Mouse (Mus musculus) spleen, adult 2 months (tissue): ENCODE results near the gene Acbd6. TPM values are rescaled to one million over a fixed set of nuclear protein-coding genes. Genes with fewer than 3 reads are reported as not detected.

Experiments
- DNase-seq, 2 experiments: peaks; one replicate each; pipeline versions ENCODE4 v3.0.0 to v3.0.0-alpha.2; 2012 to 2021; ENCODE audit warnings: low spot score in 2 of 2, low read depth in 1 of 2
- H3K27ac ChIP-seq: fragments of 200-500 bp; 2 replicates; pipeline ENCODE4 v1.5.1; 2012; ENCODE audit warnings: low read length, inconsistent platforms; ENCODE audit not compliant: insufficient read depth
- H3K27me3 ChIP-seq: fragments of 200-500 bp; 2 replicates; pipeline ENCODE4 v1.6.1; 2012; ENCODE audit warnings: mild to moderate bottlenecking, moderate library complexity, low read length, inconsistent platforms; ENCODE audit not compliant: control insufficient read depth, insufficient read depth
- H3K36me3 ChIP-seq: fragments of 200-500 bp; 2 replicates; pipeline ENCODE4 v1.6.1; 2012; ENCODE audit warnings: mild to moderate bottlenecking, low read length, inconsistent platforms; ENCODE audit not compliant: control insufficient read depth, insufficient read depth
- H3K4me1 ChIP-seq: fragments of 200-500 bp; 2 replicates; pipeline ENCODE4 v1.6.1; 2011; ENCODE audit warnings: inconsistent platforms; ENCODE audit not compliant: control insufficient read depth, insufficient read depth, insufficient read length
- H3K4me3 ChIP-seq: fragments of 200-500 bp; 2 replicates; pipeline ENCODE4 v1.5.1; 2011; ENCODE audit warnings: mild to moderate bottlenecking, inconsistent platforms; ENCODE audit not compliant: insufficient read depth, insufficient read length; ENCODE audit errors: extremely low read depth
- CTCF ChIP-seq: fragments of 200-500 bp; IDR thresholded peaks from 2 replicates; pipeline ENCODE4 v1.5.1; 2011; ENCODE audit warnings: mild to moderate bottlenecking, inconsistent platforms; ENCODE audit not compliant: insufficient read depth, insufficient read length, insufficient replicate concordance; ENCODE audit errors: extremely low read depth
- POLR2A ChIP-seq: fragments of 200-500 bp; IDR thresholded peaks from 2 replicates; pipeline ENCODE4 v1.6.1; 2011; ENCODE audit warnings: low read depth, low read length, inconsistent platforms
- WGBS: fragments of 180-500 bp; shearing (Covaris S2); methylation state at CpG from one replicate; pipeline ENCODE4 v1.1.7; 2018; 5-methylcytosine and 5-hydroxymethylcytosine counted together
- polyA plus RNA-seq: library from polyadenylated mRNA; depleted of rRNA; stranded (reverse); fragments of >200 nt; gene quantifications from 2 replicates; pipeline ENCODE4 v1.2.3, GENCODE M21; 2012; rRNA removed

Acbd6 gene
- polyA plus RNA-seq, 1 experiment = 61.7 TPM

- H3K36me3 ChIP-seq = no peaks in the 10 kb centered on the region
- no peak overlapping the region for H3K27ac ChIP-seq
- H3K4me1 ChIP-seq = no peaks in the 10 kb centered on the region
- WGBS = 10% methylated on average over 23 of the region's 23 CpGs
- peaks cover 11% of the 10 kb centered on the region for H3K27me3 ChIP-seq
- no peak for TF ChIP-seq POLR2A
- TF ChIP-seq CTCF = no peak
- no peak for DNase-seq
- H3K4me3 ChIP-seq = no peak overlapping the region
Measured at GRCm38 (mm10) chr1:155729113-155729795, 171.3 kb downstream of the Acbd6 start.

DNA sequence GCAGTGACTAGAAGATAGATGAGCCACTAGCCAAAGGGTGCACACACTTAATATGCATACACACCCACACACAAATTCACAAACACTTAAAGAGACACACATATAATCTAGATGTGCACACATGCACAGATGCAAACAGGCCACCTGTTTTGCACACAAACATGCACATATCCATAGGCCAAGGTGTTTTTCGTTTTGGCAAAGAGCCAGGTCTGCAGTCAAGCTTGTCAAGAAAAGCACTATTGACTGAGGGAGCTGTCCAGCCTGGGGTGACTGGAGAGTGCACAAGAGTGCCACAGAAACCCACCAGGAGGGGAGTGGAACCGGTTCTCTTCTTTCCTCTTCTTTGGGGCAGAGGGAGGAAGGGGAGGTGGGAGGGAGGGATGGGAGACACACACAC lies 173.2 kb downstream of the Acbd6 start:
- peaks cover 19% of the 10 kb centered on the region for H3K27me3 ChIP-seq
- H3K27ac ChIP-seq = no peak overlapping the region
- no peak for TF ChIP-seq POLR2A
- TF ChIP-seq CTCF = no peak
- DNase-seq = no peak
- no peaks in the 10 kb centered on the region for H3K4me1 ChIP-seq
- no peak overlapping the region for H3K4me3 ChIP-seq
- H3K36me3 ChIP-seq = no peaks in the 10 kb centered on the region
- 2% methylated on average over 2 of the region's 2 CpGs for WGBS

DNA sequence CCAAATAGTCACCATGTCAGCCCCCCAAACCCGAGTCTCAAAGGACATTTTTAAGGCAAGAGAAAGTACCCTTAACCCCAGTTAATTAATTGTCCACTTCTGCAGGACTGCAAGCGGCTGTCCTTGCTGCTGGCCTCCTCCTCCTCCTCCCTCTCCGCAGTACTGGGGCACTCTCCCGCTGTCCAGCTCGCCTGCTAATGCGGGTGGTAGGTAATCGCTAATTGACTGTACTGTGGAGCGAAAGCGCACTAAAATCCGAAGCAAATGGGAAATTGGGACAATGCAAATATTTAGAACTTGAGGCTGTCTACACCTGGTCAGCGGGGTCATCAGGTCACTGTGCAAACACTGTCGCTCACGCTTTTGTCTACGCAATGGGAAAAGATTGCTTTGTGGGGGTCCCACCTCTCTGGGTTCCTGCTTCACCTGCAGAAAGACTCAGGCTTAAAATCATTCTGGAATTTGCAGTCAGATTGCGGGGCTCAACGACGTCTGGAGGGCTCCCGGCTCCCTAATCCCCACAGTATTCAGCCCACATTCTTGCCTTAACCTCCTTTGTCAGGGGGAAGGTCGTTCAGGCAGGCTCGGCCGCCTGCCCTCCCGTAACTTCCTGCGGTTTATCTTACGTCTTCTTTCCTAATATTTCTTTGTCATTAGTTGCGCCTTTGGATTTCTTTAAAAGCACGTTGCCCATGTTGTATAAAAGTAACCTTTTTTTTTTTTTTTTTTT lies 178.3 kb downstream of the Acbd6 start:
- Histone ChIP-seq H3K27ac (no peak overlapping the region), H3K36me3 (no peaks in the 10 kb centered on the region), H3K4me1 (peaks cover 8% of the 10 kb centered on the region), H3K27me3 (peaks cover 38% of the 10 kb centered on the region), H3K4me3 (no peak overlapping the region)
- WGBS = 6% methylated on average over 26 of the region's 26 CpGs
- DNase-seq = no peak
- no peak for TF ChIP-seq POLR2A
- TF ChIP-seq CTCF = no peak

DNA sequence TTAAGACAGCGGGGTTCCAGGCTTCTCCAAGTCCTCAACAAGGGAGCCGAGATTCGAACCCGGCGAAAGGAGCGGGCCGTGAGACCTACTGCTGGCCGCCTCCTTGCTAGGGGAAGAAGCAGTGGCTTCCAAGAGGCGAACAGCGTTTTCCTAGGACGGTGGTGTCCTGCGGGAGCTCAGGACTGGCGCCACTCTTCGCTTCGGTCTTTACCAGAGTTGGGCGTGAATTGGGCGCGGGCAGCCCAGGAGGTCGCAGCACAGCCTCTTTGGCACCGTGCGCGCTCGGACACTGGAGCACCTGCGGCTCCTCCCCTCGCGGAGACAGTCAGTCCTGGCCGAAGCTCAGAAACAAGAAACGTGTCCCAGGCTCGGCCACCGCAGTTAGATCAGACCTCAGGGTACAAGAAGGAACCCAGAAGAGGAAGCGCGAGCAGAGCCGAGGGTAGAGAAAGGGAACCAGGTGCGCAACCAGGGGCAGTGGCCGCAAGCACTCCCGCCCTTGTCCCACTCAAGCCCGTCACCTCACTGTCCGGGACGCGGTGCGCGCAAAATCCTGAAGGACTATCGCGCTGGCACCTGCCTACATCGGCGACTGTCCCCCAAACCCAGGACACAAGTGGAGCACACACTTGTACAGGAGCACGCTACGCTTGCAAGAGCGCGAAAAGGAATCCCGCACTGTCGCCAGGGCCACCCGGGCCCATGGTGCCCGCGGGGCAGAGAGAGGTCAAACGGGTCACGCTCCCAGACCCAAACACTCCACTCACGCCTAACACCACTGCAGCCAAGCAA lies 179.3 kb downstream of the Acbd6 start:
- DNase-seq = no peak
- Histone ChIP-seq H3K4me1 (peaks cover 10% of the 10 kb centered on the region), H3K36me3 (no peaks in the 10 kb centered on the region), H3K27me3 (peaks cover 43% of the 10 kb centered on the region), H3K27ac (no peak overlapping the region), H3K4me3 (no peak overlapping the region)
- TF ChIP-seq CTCF (no peak), POLR2A (no peak)
- whole genome bisulfite sequencing = 1% methylated on average over 58 of the region's 58 CpGs

DNA sequence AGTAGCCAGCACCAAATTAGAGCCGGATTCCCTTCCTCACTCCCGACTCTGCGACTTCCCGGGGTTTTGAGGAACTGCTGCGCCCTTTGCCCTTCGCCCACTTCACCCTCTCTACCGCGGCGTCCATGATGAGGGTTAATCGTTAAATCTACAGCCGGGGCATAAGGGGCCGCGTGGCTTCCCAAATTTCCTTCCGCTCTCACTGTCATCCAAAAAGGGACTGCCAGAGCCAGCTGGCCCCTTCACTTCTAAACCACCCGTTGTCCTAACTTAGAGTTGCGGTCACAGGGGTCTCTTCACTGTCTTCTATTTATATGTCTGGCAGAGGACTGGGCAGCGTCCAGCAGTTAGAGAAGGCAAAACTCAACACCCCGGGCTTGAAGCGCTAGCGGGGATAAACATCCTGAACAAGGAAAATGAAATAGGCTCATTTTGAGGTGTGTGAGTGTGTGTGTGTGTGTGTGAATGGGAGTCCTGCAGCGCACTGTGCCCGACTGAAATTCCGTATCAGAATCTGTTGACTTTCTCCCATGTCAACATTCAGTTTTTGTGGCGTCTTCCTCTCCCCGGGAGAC lies 180.0 kb downstream of the Acbd6 start:
- peaks cover 16% of the 10 kb centered on the region for H3K4me1 ChIP-seq
- WGBS = 3% methylated on average over 25 of the region's 25 CpGs
- no peak overlapping the region for H3K4me3 ChIP-seq
- H3K36me3 ChIP-seq = no peaks in the 10 kb centered on the region
- H3K27me3 ChIP-seq = peaks cover 48% of the 10 kb centered on the region
- TF ChIP-seq CTCF (no peak), POLR2A (no peak)
- no peak for DNase-seq
- H3K27ac ChIP-seq = no peak overlapping the region

Other genes starting within 250 kb of the Acbd6 start
- 5.8 and 6.2 TPM in 2 replicates for gene Xpr1, start 140.7 kb upstream of the Acbd6 start, polyA plus RNA-seq
- gene Lhx4, start 193.6 kb downstream of the Acbd6 start, polyA plus RNA-seq = not detected in 2 replicates